Mouse (Mus musculus): ENCODE results near the gene Bst2. TPM values are rescaled to one million over a fixed set of nuclear protein-coding genes. Genes with fewer than 3 reads are reported as not detected.

Bst2 gene
- polyA plus RNA-seq, 1 experiment from 2014 or later: 33.6 TPM

DNA sequence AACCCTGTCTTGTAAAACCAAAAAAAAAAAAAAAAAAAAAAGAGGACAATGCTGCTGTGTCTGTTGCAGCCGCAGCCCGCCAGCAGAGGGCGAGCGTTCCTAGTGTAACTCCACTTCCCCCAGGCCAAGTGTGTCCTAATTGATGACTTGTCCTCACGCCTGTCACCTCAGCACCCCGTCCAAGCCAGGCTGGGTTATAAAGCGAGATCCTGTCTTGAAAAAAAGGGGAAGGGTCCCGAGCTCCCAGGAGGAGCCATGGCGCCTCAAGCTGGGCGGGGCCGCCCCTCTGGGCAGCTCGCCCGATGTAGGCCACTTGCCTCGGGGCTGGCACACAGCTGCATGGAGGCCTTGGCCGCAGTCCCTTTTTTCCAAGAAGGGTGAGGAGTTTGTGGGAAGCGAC lies 42.2 kb downstream of the Bst2 start:
- Histone ChIP-seq H3K27ac (peak overlapping the region; percentile 63; the same call in 1 of the 2 replicates), H3K9me3 (no peaks in the 10 kb centered on the region), H3K36me3 (peaks cover 42% of the 10 kb centered on the region), H3K4me2 (peak overlapping the region; percentile 39), H3K9ac (no peak overlapping the region), H3K4me3 (0 out of 2 replicates have a peak overlapping the region, but pooled peaks have one; percentile 8), H3K4me1 (peaks cover 44% of the 10 kb centered on the region), H3K27me3 (no peaks in the 10 kb centered on the region)
- ATAC-seq (ENCODE audit: insufficient number of reproducible peaks, low FRiP score, low TSS enrichment, low read depth): peak; percentile 56
- WGBS: 9% methylated on average over 15 of the region's 16 CpGs

DNA sequence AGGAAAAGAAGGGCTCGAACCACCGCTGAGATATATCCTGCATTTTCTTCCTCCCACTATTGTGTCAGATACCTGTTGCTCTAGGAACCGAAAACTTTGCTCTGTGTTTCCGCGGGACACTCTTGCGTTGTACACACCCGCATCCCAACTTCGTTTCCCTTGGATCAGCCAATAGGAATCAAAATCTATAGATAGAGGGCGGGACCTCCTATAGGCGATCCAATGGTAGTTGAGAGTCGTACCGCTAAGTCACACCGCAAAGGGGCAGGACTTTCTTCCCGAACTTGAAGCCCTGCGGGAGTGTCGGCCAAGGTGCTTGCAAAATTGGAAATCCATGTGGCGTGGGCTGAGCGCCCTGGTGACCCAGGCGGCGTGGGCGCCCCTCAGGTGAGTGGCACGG lies 48.8 kb downstream of the Bst2 start:
- WGBS: under 1% methylated on average over 22 of the region's 22 CpGs
- peak overlapping the region; percentile 97 for H3K4me2 ChIP-seq
- peak overlapping the region; percentile 67 for H3K9ac ChIP-seq
- H3K4me1 ChIP-seq: peaks cover 37% of the 10 kb centered on the region
- peak overlapping the region; percentile 94 for H3K27ac ChIP-seq
- ATAC-seq (ENCODE audit: insufficient number of reproducible peaks, low FRiP score, low TSS enrichment, low read depth): peak; percentile 87
- H3K36me3 ChIP-seq: peaks cover 34% of the 10 kb centered on the region
- H3K9me3 ChIP-seq: no peaks in the 10 kb centered on the region
- no peaks in the 10 kb centered on the region for H3K27me3 ChIP-seq
- peak overlapping the region; percentile 74 for H3K4me3 ChIP-seq

DNA sequence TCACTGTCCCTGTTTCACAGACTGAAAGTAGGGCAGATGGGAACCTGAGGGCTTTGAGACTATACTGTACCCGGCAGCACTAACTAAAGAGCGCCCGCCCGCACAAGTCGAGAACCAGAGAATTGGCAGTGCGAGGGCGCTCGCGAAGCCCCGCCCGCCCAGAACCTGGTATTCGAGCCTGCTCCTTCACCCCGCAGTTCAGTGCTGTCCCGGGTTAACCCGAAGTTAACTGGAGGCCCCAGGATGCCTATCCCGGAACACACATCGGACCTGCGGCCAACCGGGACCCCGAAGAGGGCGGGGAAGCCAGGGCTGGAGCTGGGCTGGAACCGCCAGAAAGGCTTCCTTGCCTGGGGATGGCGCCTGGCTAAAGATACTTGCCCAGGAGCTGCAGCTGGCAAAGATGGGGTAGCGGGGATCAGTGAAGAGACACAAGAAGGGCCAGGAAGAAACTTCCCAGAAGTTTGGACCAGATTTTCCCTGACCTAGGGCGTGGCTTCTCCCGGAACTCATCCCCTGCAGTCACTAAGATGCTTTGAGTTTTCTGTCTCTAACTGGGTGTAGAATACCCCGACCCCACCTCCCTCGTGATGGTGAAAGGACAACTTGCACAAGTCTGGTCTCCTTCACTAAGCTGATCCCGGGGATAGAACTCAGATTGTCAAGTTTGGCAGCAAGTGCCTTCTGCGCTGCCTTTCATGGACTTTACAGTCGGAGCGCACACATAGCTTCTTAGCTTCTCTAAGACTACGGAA lies 49.4 kb downstream of the Bst2 start, which contains the start of gene Gtpbp3:
Gene Gtpbp3 (plus strand): TSS at position 413 of the 755 bp plus-strand sequence.
- peaks cover 30% of the 10 kb centered on the region for H3K36me3 ChIP-seq
- ATAC-seq (ENCODE audit: insufficient number of reproducible peaks, low FRiP score, low TSS enrichment, low read depth): no peak; the same call in 1 of the 2 replicates

DNA sequence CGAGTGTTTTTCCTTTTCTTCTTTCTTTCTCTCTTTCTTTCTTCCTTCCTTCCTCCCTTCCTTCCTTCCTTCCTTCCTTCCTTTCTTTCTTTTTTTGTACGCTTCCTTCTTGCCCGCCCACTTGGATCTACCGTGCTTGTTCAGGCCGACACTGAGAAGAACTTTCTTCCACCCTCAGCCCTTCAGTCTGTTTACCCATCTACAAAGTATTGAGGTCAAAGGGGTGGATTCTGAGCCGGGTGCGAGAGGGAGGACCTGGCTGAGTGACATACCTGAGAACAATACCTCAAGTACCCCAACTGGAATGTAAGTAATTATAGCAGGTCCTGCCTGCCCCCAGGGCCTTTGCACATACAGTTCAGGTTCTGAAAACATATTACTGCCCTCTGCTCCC lies 51.1 kb downstream of the Bst2 start:
- WGBS: 12% methylated on average over 7 of the region's 7 CpGs
- Histone ChIP-seq H3K27me3 (no peaks in the 10 kb centered on the region), H3K27ac (0 out of 2 replicates have a peak overlapping the region, but pooled peaks have one; percentile 38), H3K4me3 (peak overlapping the region; percentile 73), H3K4me1 (peaks cover 37% of the 10 kb centered on the region), H3K9ac (no peak overlapping the region), H3K4me2 (peak overlapping the region; percentile 88), H3K9me3 (no peaks in the 10 kb centered on the region), H3K36me3 (peaks cover 23% of the 10 kb centered on the region)
- ATAC-seq (ENCODE audit: insufficient number of reproducible peaks, low FRiP score, low TSS enrichment, low read depth): no peak

More for the DNA sequence above, 49.4 kb downstream of the Bst2 start, which contains the start of gene Gtpbp3:
- Histone ChIP-seq H3K27me3 (no peaks in the 10 kb centered on the region), H3K9ac (peak within 1 kb of the TSS; percentile 67), H3K9me3 (no peaks in the 10 kb centered on the region), H3K27ac (peak within 1 kb of the TSS; percentile 94), H3K4me2 (peak within 1 kb of the TSS; percentile 97), H3K4me1 (peaks cover 37% of the 10 kb centered on the region), H3K4me3 (peak within 1 kb of the TSS; percentile 74)
- under 1% methylated on average over 33 of the region's 33 CpGs for WGBS

DNA sequence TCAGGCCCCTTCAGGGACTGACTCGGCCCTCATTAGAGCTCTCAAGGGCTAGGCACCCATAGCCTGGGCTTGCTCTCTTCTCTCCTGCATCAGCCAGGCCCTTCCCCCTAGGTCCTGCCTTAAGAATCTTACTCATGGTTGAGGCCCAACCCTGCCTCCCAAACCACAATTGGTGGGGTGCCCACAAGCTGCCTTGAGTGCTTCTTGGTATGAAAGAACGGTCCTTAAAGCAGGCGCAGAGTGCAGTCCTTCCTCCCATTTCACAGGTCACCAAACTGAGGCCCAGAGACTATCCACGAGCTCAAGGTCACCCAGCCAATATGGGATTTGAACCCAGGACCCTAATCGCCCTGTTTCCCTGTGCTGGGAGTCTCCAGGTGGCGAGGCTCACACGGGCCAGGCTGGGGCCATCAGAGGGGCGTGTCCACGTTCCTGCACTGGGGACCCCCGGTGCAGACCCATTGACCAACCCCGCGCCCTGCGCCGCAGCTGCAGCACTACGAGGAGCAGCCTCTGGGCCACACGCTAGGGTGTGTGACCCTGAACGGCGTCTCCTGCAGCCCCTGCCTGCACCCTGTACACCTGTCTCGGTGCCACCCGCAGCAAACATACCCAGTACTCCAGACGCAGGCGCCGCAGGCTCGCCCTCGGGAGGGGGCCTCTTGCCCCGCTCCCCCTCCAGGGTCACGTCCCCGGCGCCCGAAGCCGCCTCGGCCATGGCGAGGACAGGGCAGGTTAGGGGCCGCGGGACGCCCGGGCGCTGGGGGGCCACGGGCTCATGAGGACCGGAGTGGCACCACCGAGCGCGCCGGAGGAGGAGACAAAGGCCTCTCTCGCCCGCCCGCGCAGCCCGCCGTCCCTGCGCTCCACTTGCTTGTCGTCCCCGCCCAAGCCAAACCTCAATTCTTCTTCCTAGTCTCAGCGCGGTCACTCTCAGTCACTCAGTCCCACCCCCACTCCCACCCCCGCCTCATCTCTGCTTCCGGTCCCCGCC lies 51.8 kb downstream of the Bst2 start, which contains the start of gene Ano8:
Gene Ano8 (minus strand): TSS at position 822 of the 994 bp plus-strand sequence.
- peak; percentile 22; the same call in 1 of the 2 replicates for ATAC-seq (ENCODE audit: insufficient number of reproducible peaks, low FRiP score, low TSS enrichment, low read depth)
- Histone ChIP-seq H3K36me3 (peaks cover 23% of the 10 kb centered on the region), H3K27ac (0 out of 2 replicates have a peak within 1 kb of the TSS, but pooled peaks have one; percentile 48), H3K27me3 (no peaks in the 10 kb centered on the region), H3K9ac (peak within 1 kb of the TSS; percentile 81), H3K9me3 (no peaks in the 10 kb centered on the region), H3K4me2 (peak within 1 kb of the TSS; percentile 88), H3K4me1 (peaks cover 37% of the 10 kb centered on the region), H3K4me3 (peak within 1 kb of the TSS; percentile 73)
- WGBS: 5% methylated on average over 53 of the region's 58 CpGs

DNA sequence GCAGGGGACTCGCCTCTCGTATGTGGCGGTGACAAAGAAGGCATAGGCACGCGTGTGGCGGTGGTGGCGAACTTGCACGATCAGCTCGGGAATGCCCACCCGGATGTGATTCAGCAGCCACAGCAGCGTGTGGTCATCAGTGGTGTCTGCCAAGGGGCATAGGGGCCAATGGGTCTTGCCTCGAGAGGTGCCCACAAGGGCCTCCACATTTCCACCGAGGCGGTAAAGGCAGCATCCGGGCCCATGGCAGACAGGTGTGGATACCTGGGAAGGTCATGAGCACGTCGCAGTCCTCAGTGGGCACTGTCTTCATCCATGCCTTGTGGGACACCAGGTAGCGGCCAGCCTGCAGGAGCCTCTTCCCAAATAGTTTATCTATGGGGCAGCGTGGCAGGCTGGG lies 52.5 kb downstream of the Bst2 start:
- Histone ChIP-seq H3K9me3 (no peaks in the 10 kb centered on the region), H3K9ac (no peak overlapping the region), H3K4me3 (peak overlapping the region; percentile 73), H3K27me3 (no peaks in the 10 kb centered on the region), H3K27ac (no peak overlapping the region), H3K4me1 (peaks cover 34% of the 10 kb centered on the region), H3K36me3 (peaks cover 23% of the 10 kb centered on the region), H3K4me2 (0 out of 2 replicates have a peak overlapping the region, but pooled peaks have one; percentile 88)
- 93% methylated on average over 19 of the region's 19 CpGs for WGBS
- no peak for ATAC-seq (ENCODE audit: insufficient number of reproducible peaks, low FRiP score, low TSS enrichment, low read depth)

Other genes with a start within 250 kb of the Bst2 start
- gene Use1, start 170.6 kb downstream of the Bst2 start, polyA plus RNA-seq (2015; fragmentation: Nextera tagmentation; extraction: Ambion mirVana): 104 and 105 TPM in 2 replicates
- gene Ocel1, start 166.2 kb downstream of the Bst2 start, polyA plus RNA-seq (2015; fragmentation: Nextera tagmentation; extraction: Ambion mirVana): 5.7 and 7.0 TPM in 2 replicates
- gene Nr2f6, start 155.5 kb downstream of the Bst2 start, polyA plus RNA-seq (2015; fragmentation: Nextera tagmentation; extraction: Ambion mirVana): 40.4 and 42.9 TPM in 2 replicates
- gene Ushbp1, start 141.7 kb downstream of the Bst2 start, polyA plus RNA-seq (2015; fragmentation: Nextera tagmentation; extraction: Ambion mirVana): 10.3 and 13.4 TPM in 2 replicates
- gene Babam1, start 140.6 kb downstream of the Bst2 start, polyA plus RNA-seq (2015; fragmentation: Nextera tagmentation; extraction: Ambion mirVana): 84.9 and 90.7 TPM in 2 replicates
- gene Ankle1, start 131.4 kb downstream of the Bst2 start, polyA plus RNA-seq (2015; fragmentation: Nextera tagmentation; extraction: Ambion mirVana): 30.2 and 30.6 TPM in 2 replicates
- gene Abhd8, start 73.8 kb downstream of the Bst2 start, polyA plus RNA-seq (2015; fragmentation: Nextera tagmentation; extraction: Ambion mirVana): 65.7 and 67.2 TPM in 2 replicates
- gene Mrpl34, start 72.5 kb downstream of the Bst2 start, polyA plus RNA-seq (2015; fragmentation: Nextera tagmentation; extraction: Ambion mirVana): 100 and 122 TPM in 2 replicates
- gene Dda1, start 68.3 kb downstream of the Bst2 start, polyA plus RNA-seq (2015; fragmentation: Nextera tagmentation; extraction: Ambion mirVana): 98.4 and 107 TPM in 2 replicates
- gene Ano8, start 51.5 kb downstream of the Bst2 start, polyA plus RNA-seq (2015; fragmentation: Nextera tagmentation; extraction: Ambion mirVana): 1.3 and 1.4 TPM in 2 replicates
- 16.5 and 19.2 TPM in 2 replicates for gene Gtpbp3, start 49.4 kb downstream of the Bst2 start, polyA plus RNA-seq (2015; fragmentation: Nextera tagmentation; extraction: Ambion mirVana)
- 56.9 and 66.3 TPM in 2 replicates for gene Plvap, start 25.7 kb downstream of the Bst2 start, polyA plus RNA-seq (2015; fragmentation: Nextera tagmentation; extraction: Ambion mirVana)
- gene Ccdc194, start 11.7 kb downstream of the Bst2 start, polyA plus RNA-seq (2015; fragmentation: Nextera tagmentation; extraction: Ambion mirVana): 1.5 and 1.8 TPM in 2 replicates
- gene Mvb12a, start 5.5 kb upstream of the Bst2 start, polyA plus RNA-seq (2015; fragmentation: Nextera tagmentation; extraction: Ambion mirVana): 95.7 and 102 TPM in 2 replicates
- gene Tmem221, start 21.4 kb upstream of the Bst2 start, polyA plus RNA-seq (2015; fragmentation: Nextera tagmentation; extraction: Ambion mirVana): 0.74 and 0.84 TPM in 2 replicates
- gene Nxnl1, start 29.1 kb upstream of the Bst2 start, polyA plus RNA-seq (2015; fragmentation: Nextera tagmentation; extraction: Ambion mirVana): 0.14 TPM in 1 of 2 replicates, not detected in the other
- gene Slc27a1, start 31.4 kb upstream of the Bst2 start, polyA plus RNA-seq (2015; fragmentation: Nextera tagmentation; extraction: Ambion mirVana): 44.5 and 45.3 TPM in 2 replicates
- 200 and 202 TPM in 2 replicates for gene Pgls, start 54.7 kb upstream of the Bst2 start, polyA plus RNA-seq (2015; fragmentation: Nextera tagmentation; extraction: Ambion mirVana)
- gene Fam129c, start 60.2 kb upstream of the Bst2 start, polyA plus RNA-seq (2015; fragmentation: Nextera tagmentation; extraction: Ambion mirVana): 5.0 and 5.9 TPM in 2 replicates
- 105 and 108 TPM in 2 replicates for gene Colgalt1, start 73.5 kb upstream of the Bst2 start, polyA plus RNA-seq (2015; fragmentation: Nextera tagmentation; extraction: Ambion mirVana)
- gene Unc13a, start 134.3 kb upstream of the Bst2 start, polyA plus RNA-seq (2015; fragmentation: Nextera tagmentation; extraction: Ambion mirVana): 0.69 and 0.76 TPM in 2 replicates
- gene Jak3, start 138.8 kb upstream of the Bst2 start, polyA plus RNA-seq (2015; fragmentation: Nextera tagmentation; extraction: Ambion mirVana): 5.3 and 6.4 TPM in 2 replicates
- 0.63 and 0.96 TPM in 2 replicates for gene Insl3, start 151.8 kb upstream of the Bst2 start, polyA plus RNA-seq (2015; fragmentation: Nextera tagmentation; extraction: Ambion mirVana)
- gene B3gnt3, start 164.3 kb upstream of the Bst2 start, polyA plus RNA-seq (2015; fragmentation: Nextera tagmentation; extraction: Ambion mirVana): 1.7 and 2.6 TPM in 2 replicates
- 7.7 and 8.9 TPM in 2 replicates for gene Fcho1, start 188.3 kb upstream of the Bst2 start, polyA plus RNA-seq (2015; fragmentation: Nextera tagmentation; extraction: Ambion mirVana)